Mouse (Mus musculus) kidney, postnatal 0 days (tissue): ENCODE results near the gene Cd72. TPM values are rescaled to one million over a fixed set of nuclear protein-coding genes. Genes with fewer than 3 reads are reported as not detected.

Experiments used
- ATAC-seq: fragments of 200-750 bp; cut with Nextera tagmentation; replicated peaks from 2 replicates; pipeline ENCODE4 v1.8.0; 2017; ENCODE audit warnings: low read depth, moderate number of reproducible peaks, moderate TSS enrichment, moderate library complexity; ENCODE audit not compliant: low FRiP score
- DNase-seq: peaks from one replicate; pipeline ENCODE4 v3.0.0-alpha.2; 2016; ENCODE audit warnings: low spot score
- H3K27ac ChIP-seq: fragments of 300-500 bp; sonication (generic); 2 replicates; pipeline ENCODE4 v1.5.1; 2014; ENCODE audit warnings: mild to moderate bottlenecking
- H3K27me3 ChIP-seq: fragments of 300-500 bp; sonication (generic); 2 replicates; pipeline ENCODE4 v1.6.1; 2014; ENCODE audit warnings: low read length, mixed read lengths; ENCODE audit not compliant: insufficient read depth
- H3K36me3 ChIP-seq: fragments of 300-500 bp; sonication (generic); 2 replicates; pipeline ENCODE4 v1.6.1; 2014; ENCODE audit warnings: low read length, mixed read lengths; ENCODE audit not compliant: insufficient read depth
- H3K4me1 ChIP-seq: fragments of 300-500 bp; sonication (generic); replicated peaks from 2 replicates; pipeline ENCODE4 v1.6.1; 2014; ENCODE audit warnings: antibody characterized with exemption, low read length, mixed read lengths; ENCODE audit not compliant: insufficient read depth
- H3K4me2 ChIP-seq: fragments of 300-500 bp; sonication (generic); 2 replicates; pipeline ENCODE4 v1.6.1; 2014; ENCODE audit warnings: mild to moderate bottlenecking, low read length, moderate library complexity, mixed read lengths
- H3K4me3 ChIP-seq: fragments of 300-500 bp; sonication (generic); replicated peaks from 2 replicates; pipeline ENCODE4 v1.5.1; 2014; ENCODE audit warnings: low read depth, low read length
- H3K9ac ChIP-seq: fragments of 300-500 bp; sonication (generic); 2 replicates; pipeline ENCODE4 v1.6.1; 2014; ENCODE audit warnings: low read depth, low read length
- H3K9me3 ChIP-seq: fragments of 300-500 bp; sonication (generic); replicated peaks from 2 replicates; pipeline ENCODE4 v1.6.1; 2016; ENCODE audit warnings: low read length, inconsistent platforms, mixed read lengths
- CTCF ChIP-seq: IDR thresholded peaks from 2 replicates; pipeline ENCODE4 v1.5.1; 2016; ENCODE audit warnings: antibody characterized with exemption, low read depth, mild to moderate bottlenecking, moderate library complexity
- WGBS: fragments of 180-500 bp; shearing (Covaris S2); extraction: QIAGEN DNeasy Blood & Tissue Kit; methylation state at CpG from one replicate; pipeline ENCODE4 v1.1.7; 2014; 5-methylcytosine and 5-hydroxymethylcytosine counted together
- polyA plus RNA-seq: library from polyadenylated mRNA; unstranded; fragments of >200 nt; fragmentation: Nextera tagmentation; extraction: Ambion mirVana; gene quantifications from 2 replicates; pipeline ENCODE4 v1.2.1, GENCODE M21; 2015

Cd72 gene
- polyA plus RNA-seq, 1 experiment from 2014 or later, result 5.0 TPM

DNA sequence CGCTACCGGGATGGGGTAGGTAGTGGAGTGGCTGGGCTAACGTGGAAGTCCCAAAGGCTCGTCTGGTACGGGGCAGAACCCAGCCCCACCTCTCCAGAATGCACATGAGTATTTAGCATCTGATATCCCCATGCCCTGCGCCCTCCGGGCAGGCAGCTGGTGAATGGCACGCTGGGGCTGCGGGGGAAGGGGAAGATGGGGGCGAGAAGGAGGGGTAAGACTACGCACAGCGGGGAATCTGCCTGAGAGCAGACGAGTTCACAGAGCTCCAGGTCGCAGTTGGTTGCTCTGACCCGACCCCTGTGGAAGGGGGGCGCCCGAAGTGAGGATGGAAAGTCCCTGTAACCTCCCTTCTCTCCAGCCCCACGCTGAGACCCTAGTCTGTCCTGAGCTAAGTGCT is 1.0 kb downstream of the Cd72 start:
- Histone ChIP-seq H3K9ac (0 out of 2 replicates have a peak overlapping the region, but pooled peaks have one; percentile 4), H3K9me3 (no peaks in the 10 kb centered on the region), H3K4me3 (peak overlapping the region; percentile 13), H3K4me1 (peaks cover 17% of the 10 kb centered on the region), H3K27ac (no peak overlapping the region), H3K36me3 (no peaks in the 10 kb centered on the region), H3K4me2 (peak overlapping the region; percentile 56), H3K27me3 (no peaks in the 10 kb centered on the region)
- 4% methylated on average over 17 of the region's 18 CpGs for WGBS
- DNase-seq, result peak; percentile 27
- ATAC-seq, result no peak; the same call in 1 of the 2 replicates
- no peak for TF ChIP-seq CTCF

DNA sequence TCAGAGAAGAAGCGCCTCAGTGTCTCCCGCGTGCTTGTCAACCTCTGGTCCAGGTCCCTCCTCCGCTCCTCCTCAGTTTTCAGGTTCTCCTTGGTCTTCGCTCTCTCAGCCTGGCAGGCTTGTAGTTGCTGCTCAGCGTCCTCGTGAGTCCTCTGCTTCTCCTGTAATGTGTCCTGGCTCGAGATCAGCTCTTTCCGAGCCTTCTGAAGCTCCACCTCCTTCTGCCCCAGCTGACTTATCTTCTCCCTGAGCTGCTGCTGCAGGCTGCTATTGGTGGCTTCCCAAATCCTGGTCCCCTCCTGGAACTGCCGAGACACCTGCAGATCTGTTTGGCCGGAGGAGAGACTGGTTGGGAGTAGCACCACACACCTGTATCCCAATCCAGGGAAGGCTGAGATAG is 2.1 kb downstream of the Cd72 start:
- DNase-seq (no peak), ATAC-seq (no peak)
- 54% methylated on average over 11 of the region's 11 CpGs for WGBS
- H3K27ac ChIP-seq, result no peak overlapping the region
- H3K36me3 ChIP-seq, result peaks cover 11% of the 10 kb centered on the region
- H3K9ac ChIP-seq, result no peak overlapping the region
- peaks cover 17% of the 10 kb centered on the region for H3K4me1 ChIP-seq
- no peaks in the 10 kb centered on the region for H3K27me3 ChIP-seq
- H3K9me3 ChIP-seq, result no peaks in the 10 kb centered on the region
- no peak overlapping the region for H3K4me3 ChIP-seq
- no peak for TF ChIP-seq CTCF
- H3K4me2 ChIP-seq, result no peak overlapping the region

DNA sequence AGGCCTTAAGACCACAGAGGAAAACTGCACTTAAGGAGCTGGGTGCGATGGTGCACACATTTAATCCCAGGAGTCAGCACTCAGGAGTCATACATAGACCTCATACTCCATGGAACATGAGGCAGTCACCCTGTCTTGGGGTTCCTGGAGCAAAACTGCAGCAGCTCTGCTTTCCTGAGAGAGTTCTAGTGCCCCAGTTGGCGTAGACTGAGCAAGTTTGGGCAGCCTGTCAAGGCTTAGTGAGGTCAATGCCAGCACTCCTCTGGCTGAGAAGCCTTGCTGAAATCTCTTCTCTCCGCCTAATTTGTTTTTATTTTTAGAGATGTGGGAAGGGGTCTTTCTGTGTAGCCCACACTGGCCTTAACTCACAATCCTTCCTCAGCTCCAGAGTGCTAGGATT is 5.9 kb downstream of the Cd72 start:
- Histone ChIP-seq H3K4me3 (no peak overlapping the region), H3K27ac (no peak overlapping the region), H3K9ac (no peak overlapping the region), H3K9me3 (no peaks in the 10 kb centered on the region), H3K4me1 (peaks cover 13% of the 10 kb centered on the region; the same call in 1 of the 2 replicates), H3K27me3 (no peaks in the 10 kb centered on the region), H3K4me2 (no peak overlapping the region), H3K36me3 (peaks cover 30% of the 10 kb centered on the region)
- WGBS, result 86% methylated on average over 3 of the region's 3 CpGs
- no peak for ATAC-seq
- no peak for DNase-seq
- no peak for TF ChIP-seq CTCF

GRCm38 (mm10) chr4:43447251-43447650 is 7.2 kb downstream of the Cd72 start:
- H3K9ac ChIP-seq, result no peak overlapping the region
- DNase-seq (no peak), ATAC-seq (no peak)

DNA sequence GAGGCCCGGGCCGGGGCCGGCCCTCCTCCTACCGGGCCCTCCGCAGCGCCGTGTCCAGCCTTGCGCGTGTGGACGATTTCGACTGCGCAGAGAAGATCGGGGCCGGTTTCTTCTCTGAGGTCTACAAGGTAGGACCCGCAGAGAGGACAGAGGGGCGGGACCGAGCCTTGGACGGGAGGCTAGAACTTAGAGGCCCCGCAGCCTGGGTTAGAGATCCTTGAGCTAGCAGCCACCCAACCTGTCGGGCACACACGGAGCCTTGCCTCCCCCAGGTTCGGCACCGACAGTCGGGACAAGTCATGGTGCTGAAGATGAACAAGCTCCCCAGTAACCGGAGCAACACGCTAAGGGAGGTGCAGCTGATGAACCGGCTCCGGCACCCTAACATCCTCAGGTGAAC is 10.9 kb downstream of the Cd72 start:
- H3K4me1 ChIP-seq, result peaks cover 8% of the 10 kb centered on the region; the same call in 1 of the 2 replicates
- peak; percentile 54 for DNase-seq
- peak overlapping the region; percentile 79 for H3K4me3 ChIP-seq
- TF ChIP-seq CTCF, result no peak
- under 1% methylated on average over 28 of the region's 28 CpGs for WGBS
- H3K27ac ChIP-seq, result peak overlapping the region; percentile 96
- ATAC-seq, result no peak
- H3K4me2 ChIP-seq, result peak overlapping the region; percentile 97
- no peaks in the 10 kb centered on the region for H3K9me3 ChIP-seq
- peak overlapping the region; percentile 97 for H3K9ac ChIP-seq
- no peaks in the 10 kb centered on the region for H3K27me3 ChIP-seq
- H3K36me3 ChIP-seq, result peaks cover 30% of the 10 kb centered on the region

More at GRCm38 (mm10) chr4:43447251-43447650, 7.2 kb downstream of the Cd72 start:
- TF ChIP-seq CTCF, result no peak
- Histone ChIP-seq H3K36me3 (peaks cover 30% of the 10 kb centered on the region), H3K27ac (no peak overlapping the region), H3K9me3 (no peaks in the 10 kb centered on the region), H3K4me1 (peaks cover 8% of the 10 kb centered on the region; the same call in 1 of the 2 replicates), H3K4me2 (no peak overlapping the region), H3K27me3 (no peaks in the 10 kb centered on the region), H3K4me3 (no peak overlapping the region)
- WGBS, result 85% methylated on average over 13 of the region's 13 CpGs

- Histone ChIP-seq H3K27me3 (no peaks in the 10 kb centered on the region), H3K9ac (peak overlapping the region; percentile 97), H3K4me3 (peak overlapping the region; percentile 79), H3K36me3 (peaks cover 23% of the 10 kb centered on the region), H3K4me1 (peaks cover 8% of the 10 kb centered on the region; the same call in 1 of the 2 replicates), H3K27ac (peak overlapping the region; percentile 96), H3K9me3 (no peaks in the 10 kb centered on the region), H3K4me2 (peak overlapping the region; percentile 97)
- DNase-seq (peak; percentile 75), ATAC-seq (peak; percentile 76)
- TF ChIP-seq CTCF, result no peak
- under 1% methylated on average over 57 of the region's 88 CpGs for WGBS
These were observed 11.7 kb downstream of the Cd72 start for GRCm38 (mm10) chr4:43442456-43443361.
